Mouse (Mus musculus) frontal cortex, postnatal 36 days (tissue): ENCODE results near the gene Ccdc85a.
"Not testable (repeated sequence)": the region's sequence is repeated elsewhere in the genome, so short reads cannot be mapped to it uniquely, and the experiment has no call there.

Experiments
- DNase-seq, 2 experiments: peaks; one replicate each; pipeline ENCODE4 v3.0.0; 2022; ENCODE audit warnings: low spot score in 2 of 2

Ccdc85a gene

DNA sequence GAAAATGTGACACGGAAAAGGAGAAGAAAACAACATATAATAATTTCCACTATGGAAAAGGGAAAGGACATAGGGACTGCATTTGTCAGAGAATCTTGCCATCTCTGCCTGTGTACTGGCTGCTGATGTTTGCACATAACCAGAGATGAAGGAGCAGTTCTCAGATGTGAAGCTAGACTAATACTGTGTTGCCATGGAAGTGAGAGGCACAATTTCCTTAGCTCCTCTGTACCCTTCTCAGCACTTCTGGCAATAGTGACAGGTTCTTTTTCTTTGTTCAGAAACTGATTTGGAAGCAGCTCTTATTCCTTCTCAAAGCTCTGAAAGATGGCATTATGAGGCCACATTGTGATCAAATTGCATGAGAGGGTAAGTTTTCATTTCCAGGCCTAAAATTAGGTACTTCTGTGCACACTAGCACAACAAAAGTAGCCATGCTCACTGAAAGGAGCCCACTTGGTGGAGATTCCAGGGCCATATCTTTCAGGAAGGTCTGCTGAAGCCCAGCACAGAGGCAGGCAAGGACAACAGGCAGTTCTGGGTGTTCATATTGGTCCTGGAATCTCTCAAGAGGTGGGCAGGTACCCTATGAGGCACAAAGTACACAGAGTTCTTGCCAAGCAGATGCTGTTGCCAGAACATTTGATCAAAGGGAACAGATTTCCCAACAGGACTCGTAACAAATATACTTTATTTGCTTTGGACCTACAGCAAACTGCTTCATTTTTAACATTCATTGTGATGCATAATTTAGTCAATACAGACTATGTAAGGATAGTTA, 161.5 kb downstream of the Ccdc85a start:
- peak; percentile 17 to 21 for DNase-seq

DNA sequence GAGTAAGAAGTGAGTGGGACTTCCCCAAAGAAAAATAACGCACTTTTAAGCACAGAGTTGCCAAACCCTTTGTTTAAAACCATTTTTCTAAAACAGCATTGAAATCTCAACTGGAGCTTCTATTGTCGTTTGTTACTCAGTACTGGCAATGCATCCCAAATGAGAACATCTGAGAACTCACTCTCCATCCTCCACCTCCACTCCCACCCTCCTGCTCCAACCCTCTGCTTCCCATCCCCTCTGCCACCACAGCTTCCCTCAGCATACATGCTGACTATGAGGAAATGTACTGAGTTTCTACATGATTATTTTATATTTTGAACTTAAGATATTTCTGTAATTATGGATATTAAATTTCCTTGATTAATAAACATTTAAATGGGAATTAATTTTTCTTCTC, 168.3 kb downstream of the Ccdc85a start:
- no peak for DNase-seq

DNA sequence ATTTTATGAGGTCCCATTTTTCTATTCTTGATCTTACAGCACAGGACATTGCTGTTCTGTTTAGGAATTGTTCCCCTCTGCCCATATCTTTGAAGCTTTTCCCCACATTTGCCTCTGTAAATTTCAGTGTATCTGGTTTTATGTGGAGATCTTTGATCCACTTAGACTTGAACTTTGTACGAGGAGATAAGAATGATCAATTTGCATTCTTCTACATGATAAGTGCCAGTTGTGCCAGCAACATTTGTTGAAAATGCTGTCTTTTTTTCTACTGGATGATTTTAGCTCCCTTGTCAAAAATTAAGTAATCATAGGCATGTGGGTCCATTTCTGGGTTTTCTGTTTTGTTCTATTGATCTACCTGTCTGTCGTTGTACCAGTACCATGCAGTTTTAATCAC, 174.2 kb downstream of the Ccdc85a start:
- DNase-seq: not testable (repeated sequence)

DNA sequence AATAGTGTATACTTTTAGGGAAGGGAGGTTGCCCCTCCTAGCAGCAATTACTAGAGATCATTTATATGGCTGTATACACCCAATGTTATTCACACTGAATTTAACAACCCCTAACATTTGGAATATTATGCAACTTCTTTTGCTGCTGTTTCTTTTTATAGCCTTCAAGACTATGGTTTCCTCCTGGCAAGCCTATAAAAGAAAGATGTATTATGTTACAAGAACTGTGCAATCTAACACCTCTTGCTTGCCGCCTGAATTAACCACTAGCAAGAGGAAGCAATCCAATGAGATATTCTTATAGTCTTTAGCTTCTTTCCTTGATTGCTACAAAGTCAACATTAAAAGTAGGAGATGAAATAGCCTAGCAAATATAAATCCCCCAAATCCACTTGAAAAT, 187.0 kb downstream of the Ccdc85a start:
- DNase-seq: no peak

DNA sequence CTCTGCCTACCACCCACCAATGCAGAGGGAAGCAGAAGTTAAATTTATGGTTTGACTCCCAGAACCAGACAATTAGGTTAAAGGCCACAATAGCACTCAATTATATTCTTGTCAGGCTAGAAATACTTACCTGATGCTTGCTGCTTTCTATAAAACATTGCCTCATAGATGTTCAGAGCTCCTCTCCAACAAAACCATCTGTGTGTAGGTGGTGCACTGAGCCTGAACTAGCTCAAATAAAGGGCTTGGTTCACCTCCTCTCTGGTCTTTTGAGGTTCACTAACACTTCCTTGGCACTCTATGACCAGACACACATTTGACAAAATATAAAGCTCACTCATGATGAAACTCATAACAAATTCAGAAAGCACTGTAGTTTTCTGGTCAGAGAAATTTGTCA, 208.2 kb downstream of the Ccdc85a start:
- no peak for DNase-seq

DNA sequence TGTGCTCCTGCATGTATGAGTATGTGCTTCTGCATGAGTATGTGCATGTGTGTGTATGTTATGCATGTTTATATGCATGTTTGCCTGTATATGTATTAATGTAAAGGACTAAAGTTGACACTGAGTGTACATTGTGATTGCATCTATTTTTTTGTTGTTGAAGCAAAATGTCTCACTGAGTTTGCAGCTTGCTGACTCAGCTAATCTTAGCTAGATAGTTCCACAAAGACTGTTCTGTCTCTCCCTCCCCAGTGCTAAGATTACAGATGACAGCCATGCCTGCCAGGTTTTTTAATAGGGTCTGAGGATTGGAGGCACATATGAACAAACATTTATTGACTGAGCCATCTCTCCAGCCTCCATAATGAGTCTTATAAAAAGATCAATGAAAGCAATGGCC, 209.5 kb downstream of the Ccdc85a start:
- DNase-seq: no peak

DNA sequence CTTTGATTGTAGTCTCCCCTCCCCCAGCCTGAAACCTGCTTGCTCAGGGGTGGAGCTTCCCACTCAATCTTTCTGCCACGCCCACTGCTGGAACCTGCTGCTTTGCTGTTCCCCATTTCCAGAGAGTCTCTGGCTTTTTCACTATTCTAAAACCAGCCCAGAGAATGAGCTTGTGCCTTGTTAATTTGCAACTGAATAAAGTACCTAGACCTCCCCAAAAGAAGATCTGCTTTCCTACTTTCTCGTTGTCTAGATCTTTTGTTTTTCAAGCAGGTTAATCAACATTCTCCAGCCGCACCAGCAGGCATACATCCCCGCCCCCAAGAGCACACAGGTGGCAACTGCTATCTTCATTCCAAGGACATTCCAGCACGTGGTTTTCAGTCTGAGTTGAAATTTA, 212.7 kb downstream of the Ccdc85a start:
- DNase-seq: not testable (repeated sequence)

DNA sequence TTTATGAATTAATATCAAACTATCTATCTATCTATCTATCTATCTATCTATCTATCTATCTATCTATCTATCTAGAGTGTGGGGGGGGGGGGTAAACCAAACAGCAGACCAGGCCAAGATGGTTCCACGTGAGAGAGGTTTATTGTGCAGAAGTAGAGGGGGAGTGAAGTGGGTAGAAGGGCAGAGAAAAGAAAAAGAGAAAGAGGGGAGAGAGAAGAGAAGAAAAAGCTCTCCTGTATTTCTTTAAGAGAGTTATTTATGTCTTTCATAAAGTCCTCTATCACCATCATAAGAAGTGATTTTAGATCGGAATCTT, 218.2 kb downstream of the Ccdc85a start:
- DNase-seq: no peak

DNA sequence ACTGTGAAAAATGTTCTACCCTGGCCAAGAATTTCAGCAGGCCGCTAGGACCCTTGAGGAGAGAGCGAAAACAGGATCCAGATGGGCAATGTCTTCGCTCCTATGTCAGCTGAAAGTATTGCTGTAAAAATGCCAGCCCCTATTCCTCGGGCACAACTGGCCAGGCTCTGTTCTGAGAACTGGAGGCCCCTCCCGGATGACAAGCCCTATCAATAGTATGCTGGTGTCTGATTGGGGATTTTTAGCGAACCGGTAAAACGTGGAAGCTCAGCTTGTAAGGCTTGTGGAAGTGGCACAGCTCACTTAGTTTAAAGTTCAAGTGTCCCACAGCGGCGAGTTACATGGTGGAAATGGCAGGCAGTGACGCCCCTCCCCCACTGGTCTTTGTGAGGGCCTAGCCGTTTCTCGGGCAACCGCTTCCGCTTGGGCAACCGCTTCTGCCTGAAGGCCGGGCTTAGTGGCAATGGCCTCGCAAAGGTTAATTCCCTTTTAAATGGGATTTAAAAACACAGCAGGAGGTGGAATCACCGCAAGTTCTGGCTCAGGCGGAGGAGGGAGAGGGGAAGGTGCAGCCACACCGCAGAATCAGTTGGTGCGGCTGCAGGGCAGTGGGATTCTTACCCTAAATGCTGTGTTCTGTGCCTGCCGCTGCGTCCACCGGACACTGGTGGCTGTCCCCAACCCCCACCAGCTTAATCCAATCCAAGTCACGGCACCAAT, 218.8 kb downstream of the Ccdc85a start:
- DNase-seq: peak; percentile 69 to 76

DNA sequence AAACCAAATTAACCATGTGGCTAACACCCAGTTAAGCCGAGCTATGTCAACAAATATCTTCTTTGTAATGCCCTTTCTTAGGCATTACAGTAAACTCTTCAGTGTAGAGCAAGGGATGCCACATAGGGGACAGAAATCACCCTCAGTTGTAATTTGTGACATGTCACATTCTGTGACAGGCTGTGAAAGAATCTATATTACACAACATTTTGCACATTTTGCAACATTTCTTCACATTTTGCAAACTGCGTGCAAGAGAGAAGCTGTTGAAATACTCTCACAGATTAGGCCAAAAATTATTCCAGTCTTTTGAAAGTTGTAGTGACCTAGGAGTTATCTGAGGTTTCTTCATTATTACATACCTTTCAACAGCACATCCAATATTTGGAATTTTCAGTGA, 240.7 kb downstream of the Ccdc85a start:
- DNase-seq: no peak

DNA sequence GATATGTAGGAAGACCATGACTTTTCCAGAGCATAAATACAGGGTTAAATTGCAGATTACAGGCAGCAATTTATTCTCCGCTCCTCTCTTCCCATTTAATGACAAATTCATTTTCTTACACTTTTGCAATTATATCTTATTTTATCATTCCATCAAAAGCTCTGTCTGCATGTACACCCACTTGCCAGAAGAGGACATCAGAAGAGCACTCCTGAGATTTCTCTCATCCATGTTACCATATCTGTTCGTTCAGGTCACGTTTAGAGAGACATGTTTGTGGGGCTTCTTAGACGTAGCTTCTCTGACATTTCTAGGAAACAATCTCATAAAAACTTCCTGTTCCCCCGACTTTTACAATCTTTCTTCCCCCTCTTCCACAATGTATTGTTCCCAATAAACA, 242.2 kb downstream of the Ccdc85a start:
- DNase-seq: no peak

DNA sequence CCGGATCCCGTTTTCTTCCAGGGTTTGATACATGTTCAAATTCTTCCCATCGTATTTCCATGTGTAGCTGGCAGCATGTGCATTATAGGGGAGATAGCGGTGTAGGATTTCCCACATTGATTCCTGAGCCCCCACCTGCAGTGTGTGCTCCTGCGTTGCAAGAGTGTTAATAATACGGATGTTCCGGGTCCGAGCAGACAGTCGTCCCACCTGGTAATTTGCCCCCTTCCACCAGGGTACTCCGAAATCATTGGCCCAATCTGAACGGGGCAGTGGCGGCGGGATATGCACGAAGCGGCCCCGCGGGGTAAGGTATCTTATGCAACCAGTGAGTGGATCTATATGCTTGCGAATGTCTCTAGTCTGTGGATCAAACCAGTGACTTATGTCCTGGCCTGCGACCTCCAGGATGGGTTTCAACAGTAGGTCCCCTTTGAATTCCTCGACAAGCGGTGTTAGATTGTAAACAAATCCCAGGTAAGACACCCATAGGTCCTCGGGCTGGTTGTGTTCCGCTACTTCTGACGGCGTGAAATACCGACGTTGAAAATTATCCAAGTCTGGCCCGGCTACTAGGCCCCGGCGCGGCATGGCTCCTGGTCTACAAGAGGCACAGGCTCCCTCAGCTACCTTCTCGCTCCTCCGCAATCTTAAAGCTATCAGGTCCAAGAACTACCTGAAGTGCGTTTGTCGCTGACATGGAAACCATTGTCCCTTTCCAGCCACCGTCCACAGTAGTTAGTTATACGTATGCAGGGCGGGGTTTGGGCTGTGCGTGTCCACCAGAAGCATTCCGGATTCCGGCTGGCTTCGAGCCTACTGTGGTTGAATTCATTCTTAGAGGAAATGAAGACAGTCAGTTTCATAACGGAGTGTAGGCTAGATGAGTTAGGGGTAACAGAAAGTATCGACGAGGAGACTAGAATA, 244.6 kb downstream of the Ccdc85a start, which contains the start of gene Gm6685:
Gene Gm6685 (minus strand): TSS at position 644 of the 927 bp plus-strand sequence.
- DNase-seq: not testable (repeated sequence)
